Mouse (Mus musculus): Measurements from ENCODE around the gene Klf13.

- TF ChIP-seq CTCF (IDR thresholded peaks at IDR 0.05; ENCODE audit: extremely low read depth, insufficient read depth, low read length): no peak
- TF ChIP-seq POLR2A (IDR thresholded peaks at IDR 0.05; ENCODE audit: extremely low read depth, insufficient read depth, low read length): no peak
Measured at GRCm38 (mm10) chr7:63969941-63970340, 31.2 kb upstream of the Klf13 start.
